ENCODE assay signal across 8 mouse cellular contexts in the genomic region with DNA sequence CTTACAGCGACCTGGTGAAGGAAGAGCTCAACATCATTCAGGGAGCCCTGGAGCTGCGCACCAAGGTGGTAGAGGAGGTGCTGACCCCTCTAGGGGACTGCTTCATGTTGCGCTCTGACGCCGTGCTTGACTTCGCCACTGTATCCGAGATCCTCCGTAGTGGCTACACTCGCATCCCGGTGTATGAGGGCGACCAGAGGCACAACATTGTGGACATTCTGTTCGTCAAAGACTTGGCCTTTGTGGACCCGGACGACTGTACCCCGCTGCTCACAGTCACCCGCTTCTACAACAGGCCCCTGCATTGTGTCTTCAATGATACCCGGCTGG. TPM values are rescaled to one million over a fixed set of nuclear protein-coding genes. Genes with fewer than 3 reads are reported as not detected.
DNase-seq lines count a peak whose midpoint lies in the region; ATAC-seq and TF ChIP-seq lines count a peak whose summit lies in the region.

No protein-coding gene starts in this region.

- peak overlapping the region; percentile 66 for H3K4me3 ChIP-seq in heart, postnatal 0 days (ENCODE audit: low read depth, low read length)
- H3K4me3 ChIP-seq in cortical plate, adult 2 months (ENCODE audit: insufficient read depth, low read length) = peak overlapping the region; percentile 89
- H3K4me3 ChIP-seq in hindbrain, embryonic 13.5 days = peak overlapping the region; percentile 80
- peak overlapping the region; percentile 74 for H3K4me3 ChIP-seq in midbrain, embryonic 12.5 days

- TF ChIP-seq EP300 in heart, postnatal 0 days (IDR thresholded peaks at IDR 0.05; ENCODE audit: low read depth) = no peak

- no peak for ATAC-seq in heart, postnatal 0 days (ENCODE audit: insufficient read depth, low read depth)
- ATAC-seq in hindbrain, embryonic 13.5 days (ENCODE audit: low FRiP score) = peak; percentile 46
- peak; percentile 34 for ATAC-seq in midbrain, embryonic 12.5 days (ENCODE audit: low FRiP score, low read depth)

- WGBS in heart, postnatal 0 days = 14% methylated on average over 17 of the region's 17 CpGs
- WGBS in hindbrain, embryonic 13.5 days = 14% methylated on average over 17 of the region's 17 CpGs
- 14% methylated on average over 17 of the region's 17 CpGs for WGBS in midbrain, embryonic 12.5 days

- H3K27ac ChIP-seq in heart, postnatal 0 days (ENCODE audit: low read depth) = no peak overlapping the region
- peak overlapping the region; percentile 97 for H3K27ac ChIP-seq in cortical plate, adult 2 months (ENCODE audit: insufficient read depth, low read length)
- H3K27ac ChIP-seq in hindbrain, embryonic 13.5 days = peak overlapping the region; percentile 88
- H3K27ac ChIP-seq in midbrain, embryonic 12.5 days (replicated peaks) = no peak overlapping the region

- H3K9ac ChIP-seq in heart, postnatal 0 days (replicated peaks; ENCODE audit: low read depth, low read length) = no peak overlapping the region
- H3K9ac ChIP-seq in hindbrain, embryonic 13.5 days = peak overlapping the region; percentile 83
- peak overlapping the region; percentile 72 for H3K9ac ChIP-seq in midbrain, embryonic 12.5 days (replicated peaks)

- no peak for DNase-seq in heart, postnatal 0 days (ENCODE audit: low spot score)
- DNase-seq in heart, adult 11 months = no peak
- DNase-seq in adipocyte (ENCODE audit: low spot score) = no peak
- no peak for DNase-seq in cerebellum, postnatal 14 days
- DNase-seq in cerebellum, postnatal 4 days (ENCODE audit: low spot score in 2 of 2) = no peak

- peaks cover 53% of the 10 kb centered on the region for H3K27me3 ChIP-seq in heart, postnatal 0 days (ENCODE audit: control insufficient read depth, insufficient read depth, low read length)
- H3K27me3 ChIP-seq in hindbrain, embryonic 13.5 days = peaks cover 37% of the 10 kb centered on the region
- H3K27me3 ChIP-seq in midbrain, embryonic 12.5 days = peaks cover 48% of the 10 kb centered on the region

- H3K36me3 ChIP-seq in heart, postnatal 0 days (replicated peaks; ENCODE audit: control insufficient read depth, insufficient read depth, low read length) = no peaks in the 10 kb centered on the region
- H3K36me3 ChIP-seq in hindbrain, embryonic 13.5 days = no peaks in the 10 kb centered on the region
- H3K36me3 ChIP-seq in midbrain, embryonic 12.5 days = no peaks in the 10 kb centered on the region

- no peak for TF ChIP-seq POLR2A in cortical plate, adult 2 months (IDR thresholded peaks at IDR 0.05; ENCODE audit: extremely low read depth, insufficient read depth, low read length)

- peak overlapping the region; percentile 99 for H3K4me2 ChIP-seq in heart, postnatal 0 days (ENCODE audit: low read depth, low read length)
- H3K4me2 ChIP-seq in hindbrain, embryonic 13.5 days = peak overlapping the region; percentile 92
- peak overlapping the region; percentile 99 for H3K4me2 ChIP-seq in midbrain, embryonic 12.5 days (replicated peaks)

- no peaks in the 10 kb centered on the region for H3K9me3 ChIP-seq in heart, postnatal 0 days (replicated peaks; ENCODE audit: control insufficient read depth, low read length)
- H3K9me3 ChIP-seq in hindbrain, embryonic 13.5 days = peaks cover 5% of the 10 kb centered on the region; the same call in 1 of the 2 replicates
- no peaks in the 10 kb centered on the region for H3K9me3 ChIP-seq in midbrain, embryonic 12.5 days

- TF ChIP-seq CTCF in heart, postnatal 0 days (IDR thresholded peaks at IDR 0.05; ENCODE audit: low read depth) = no peak
- no peak for TF ChIP-seq CTCF in cortical plate, adult 2 months (IDR thresholded peaks at IDR 0.05; ENCODE audit: extremely low read depth, insufficient read depth, low read length)

- H3K4me1 ChIP-seq in heart, postnatal 0 days (ENCODE audit: control insufficient read depth, insufficient read depth) = peaks cover 9% of the 10 kb centered on the region
- peaks cover 3% of the 10 kb centered on the region for H3K4me1 ChIP-seq in cortical plate, adult 2 months (ENCODE audit: control insufficient read depth, insufficient read depth, low read length)
- peaks cover 19% of the 10 kb centered on the region for H3K4me1 ChIP-seq in hindbrain, embryonic 13.5 days (replicated peaks)
- peaks cover 23% of the 10 kb centered on the region for H3K4me1 ChIP-seq in midbrain, embryonic 12.5 days

RNA-seq across cellular contexts. Expression of gene Cnnm1, which starts 1.4 kb away (rescaled TPM):
- 0.12 TPM in 1 of 2 replicates, not detected in the other for total RNA-seq in heart, postnatal 0 days (2014; rRNA removed; ENCODE audit: low replicate concordance)
- 0.03 TPM in 1 of 2 replicates, not detected in the other for polyA plus RNA-seq in heart, postnatal 0 days (2015; fragmentation: Nextera tagmentation; extraction: Ambion mirVana)
- polyA plus RNA-seq in cortical plate, adult 2 months (2012; rRNA removed) = 52.6 and 59.8 TPM in 2 replicates
- polyA plus RNA-seq in hindbrain, embryonic 13.5 days (2015; fragmentation: Nextera tagmentation; extraction: Ambion mirVana) = 1.1 and 1.8 TPM in 2 replicates
- polyA plus RNA-seq in midbrain, embryonic 12.5 days (2016; fragmentation: Nextera tagmentation; extraction: Ambion mirVana) = 0.36 and 0.59 TPM in 2 replicates

RNA-seq across cellular contexts. Expression of gene Hpse2, which starts 53.5 kb away (rescaled TPM):
- total RNA-seq in heart, postnatal 0 days (2014; rRNA removed; ENCODE audit: low replicate concordance) = 0.08 and 0.69 TPM in 2 replicates
- polyA plus RNA-seq in heart, postnatal 0 days (2015; fragmentation: Nextera tagmentation; extraction: Ambion mirVana) = 0.29 and 0.45 TPM in 2 replicates
- 0.02 TPM in 2 replicates for polyA plus RNA-seq in cortical plate, adult 2 months (2012; rRNA removed)
- 0.05 and 0.22 TPM in 2 replicates for polyA plus RNA-seq in hindbrain, embryonic 13.5 days (2015; fragmentation: Nextera tagmentation; extraction: Ambion mirVana)
- 0.21 and 0.50 TPM in 2 replicates for polyA plus RNA-seq in midbrain, embryonic 12.5 days (2016; fragmentation: Nextera tagmentation; extraction: Ambion mirVana)

Comparison
In these comparisons a context has a peak if more than half of its experiments do, and no peak if none do; other contexts are left out.
1. H3K27ac ChIP-seq: peak in cortical plate, adult 2 months (single experiment) and hindbrain, embryonic 13.5 days (single experiment); none in heart, postnatal 0 days (single experiment) and midbrain, embryonic 12.5 days (single experiment).
2. RNA of gene Cnnm1, which starts 1.4 kb away (polyA plus RNA-seq): 52.6 to 59.8 TPM in cortical plate, adult 2 months; 1.1 to 1.8 TPM in hindbrain, embryonic 13.5 days, 0.36 to 0.59 TPM in midbrain, embryonic 12.5 days and 0.03 TPM in heart, postnatal 0 days; every median in the first group is over 10 times any median in the second.
3. Peak in every context shown above with its lines, with median percentiles within 50 percentile points of each other: H3K4me2 ChIP-seq and H3K4me3 ChIP-seq.